Mouse (Mus musculus): Measurements from ENCODE around the gene Golph3l. TPM values are rescaled to one million over a fixed set of nuclear protein-coding genes. Genes with fewer than 3 reads are reported as not detected.
"Not testable (repeated sequence)": the region's sequence is repeated elsewhere in the genome, so short reads cannot be mapped to it uniquely, and the experiment has no call there.

Golph3l gene
- total RNA-seq (2021): 38.2 and 49.1 TPM in 2 replicates
- long read RNA-seq, transcript Golph3l-207 (5 exons, 2,836 nt): major isoform, 15 of 16 reads
- long read RNA-seq, partial matches to known transcripts: 1 of 16 reads
- long read RNA-seq, other reads (novel, unspliced or antisense): 0 of 16 reads

DNA sequence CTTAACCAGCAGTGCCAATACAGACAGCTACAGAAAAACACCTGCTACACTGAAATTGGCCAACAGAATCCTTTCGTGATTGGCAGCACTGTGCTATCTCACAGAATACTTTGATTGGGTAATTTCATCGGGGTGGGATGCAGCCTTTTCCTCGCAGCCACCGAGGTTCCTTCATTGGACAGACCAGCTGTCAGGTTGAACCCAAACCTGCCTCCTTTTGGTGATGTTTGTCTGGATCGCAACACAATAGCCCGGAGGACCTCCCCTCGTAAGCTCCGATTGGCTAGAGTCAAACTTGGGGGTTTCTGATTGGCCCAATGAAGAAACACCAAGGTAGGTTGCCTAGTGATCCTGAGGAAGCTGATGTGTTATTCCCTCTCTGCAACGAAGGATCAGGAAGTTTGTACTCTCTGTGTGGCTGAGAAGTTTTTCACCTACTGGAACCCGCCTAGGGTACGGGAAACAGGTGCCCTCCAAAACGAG lies at the start of gene Golph3l:
Gene Golph3l, plus strand, starts transcription at position 331 of the 483 bp plus-strand sequence.
- DNase-seq: peak; percentile 87

- no peak for DNase-seq
Measured at GRCm38 (mm10) chr3:95538936-95539335, 49.8 kb upstream of the Golph3l start.

GRCm38 (mm10) chr3:95539837-95540236 lies 48.9 kb upstream of the Golph3l start:
- no peak for DNase-seq

DNA sequence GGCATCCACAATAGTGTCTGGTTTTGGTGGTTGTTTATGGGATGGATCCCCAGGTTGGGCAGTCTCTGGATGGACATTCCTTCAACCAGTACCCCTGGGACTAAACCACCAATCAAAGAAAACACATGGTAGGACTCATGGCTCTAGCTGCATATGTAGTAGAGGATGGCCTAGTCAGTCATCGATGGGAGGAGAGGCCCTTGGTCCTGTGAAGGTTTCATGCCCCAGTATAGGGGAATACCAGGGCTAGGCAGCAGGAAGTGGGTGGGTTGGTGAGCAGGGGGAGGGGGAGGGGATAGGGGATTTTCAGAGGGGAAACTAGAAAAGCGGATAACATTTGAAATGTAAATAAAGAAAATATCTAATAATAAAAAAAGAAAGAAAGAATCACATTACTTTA lies 47.5 kb upstream of the Golph3l start:
- DNase-seq: not testable (repeated sequence)

DNA sequence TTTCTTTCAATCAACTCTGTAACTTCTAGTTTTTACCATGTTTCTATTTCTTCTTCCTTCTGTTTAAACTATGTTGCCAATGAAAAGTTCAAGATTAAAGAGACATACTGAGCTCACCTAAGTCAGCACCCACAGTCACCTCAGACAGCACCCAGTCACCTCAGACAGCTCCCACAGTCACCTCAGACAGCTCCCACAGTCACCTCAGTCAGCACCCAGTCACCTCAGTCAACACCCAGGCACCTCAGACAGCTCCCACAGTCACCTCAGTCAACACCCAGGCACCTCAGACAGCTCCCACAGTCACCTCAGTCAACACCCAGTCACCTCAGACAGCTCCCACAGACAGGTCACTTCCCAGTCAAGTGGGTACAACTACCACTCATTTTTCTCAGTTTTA lies 46.6 kb upstream of the Golph3l start:
- DNase-seq: no peak

DNA sequence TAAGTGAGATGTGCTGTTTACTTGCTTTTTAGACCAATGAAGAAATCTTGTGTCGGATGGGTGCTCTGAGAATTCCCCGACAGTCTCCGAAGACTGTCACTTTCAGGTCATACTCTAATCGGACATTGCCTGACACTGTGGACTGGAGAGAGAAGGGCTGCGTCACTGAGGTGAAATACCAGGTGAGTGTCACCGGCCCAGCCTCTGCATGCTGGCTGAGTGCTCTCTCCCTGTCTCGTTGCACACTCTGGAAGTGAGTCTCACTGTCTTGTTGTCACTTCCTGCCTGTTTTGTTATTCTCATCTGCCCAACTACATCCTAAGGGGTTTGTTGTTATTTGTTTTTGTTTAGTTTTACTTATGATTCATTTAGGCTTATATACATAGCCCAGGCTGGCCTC lies 45.8 kb upstream of the Golph3l start:
- DNase-seq: no peak

- DNase-seq: no peak
Measured at GRCm38 (mm10) chr3:95550176-95550575, 38.6 kb upstream of the Golph3l start.

- no peak for DNase-seq
Measured at GRCm38 (mm10) chr3:95553986-95554385, 34.7 kb upstream of the Golph3l start.

DNA sequence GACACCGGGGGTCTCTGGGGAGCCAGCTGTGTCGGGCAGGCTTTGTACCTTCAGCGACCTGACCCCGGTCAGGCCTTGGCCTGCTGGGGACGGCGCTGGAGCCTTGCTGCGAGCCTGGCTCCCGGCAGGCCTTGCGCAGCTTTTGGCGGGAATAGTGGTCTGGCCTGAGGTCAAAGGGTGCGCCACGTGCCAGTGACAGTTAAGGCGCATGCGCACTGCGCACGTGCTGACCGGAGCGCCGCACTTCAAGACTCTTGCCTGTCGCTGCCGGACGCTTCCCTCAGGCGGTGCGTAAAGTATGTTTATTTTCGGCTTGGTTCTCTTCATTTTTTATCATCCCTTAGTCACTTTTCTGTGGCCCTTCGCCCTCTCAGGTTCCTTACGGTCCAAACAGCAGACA lies 29.3 kb upstream of the Golph3l start, which contains the start of gene Hormad1:
Gene Hormad1, plus strand, starts transcription at position 241 of the 400 bp plus-strand sequence.
- no peak for DNase-seq

GRCm38 (mm10) chr3:95560738-95561137 lies 28.0 kb upstream of the Golph3l start:
- no peak for DNase-seq

DNA sequence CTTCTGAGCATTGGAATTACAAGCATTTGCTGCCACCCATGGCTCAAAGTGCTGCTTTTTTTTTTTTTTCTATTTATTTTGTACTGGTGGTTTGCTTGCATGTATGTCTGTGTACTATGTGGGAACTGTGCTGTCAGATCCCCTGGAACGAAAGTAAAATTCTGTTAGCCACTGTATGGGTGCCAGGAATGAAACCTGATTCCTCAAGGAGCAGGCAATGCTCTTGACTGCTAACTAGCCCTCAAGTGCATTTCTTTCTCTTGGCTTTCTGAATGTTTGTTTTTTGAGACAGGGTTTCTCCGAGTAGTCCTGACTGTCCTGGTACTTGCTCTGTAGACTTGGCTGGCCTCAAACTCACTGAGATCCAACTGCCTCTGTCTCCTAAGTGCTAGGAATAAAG lies 26.9 kb upstream of the Golph3l start:
- DNase-seq: no peak

DNA sequence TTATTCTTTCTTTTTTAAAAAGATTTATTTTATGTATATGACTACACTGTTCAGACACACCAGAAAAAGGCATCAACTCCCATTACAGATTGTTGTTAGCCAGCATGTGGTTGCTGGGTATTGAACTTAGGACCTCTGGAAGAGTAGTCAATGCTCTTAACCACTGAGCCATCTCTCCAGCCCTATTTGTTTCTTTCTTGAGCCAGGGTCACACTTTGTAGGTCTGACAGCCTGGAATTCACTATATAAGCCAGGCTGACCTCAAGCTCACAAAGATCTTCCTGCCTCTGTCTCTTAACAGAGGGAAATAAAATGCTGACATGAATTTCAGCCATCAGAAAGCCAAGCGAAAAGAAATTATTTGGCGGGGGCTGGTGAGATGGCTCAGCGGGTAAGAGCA lies 19.1 kb upstream of the Golph3l start:
- no peak for DNase-seq

DNA sequence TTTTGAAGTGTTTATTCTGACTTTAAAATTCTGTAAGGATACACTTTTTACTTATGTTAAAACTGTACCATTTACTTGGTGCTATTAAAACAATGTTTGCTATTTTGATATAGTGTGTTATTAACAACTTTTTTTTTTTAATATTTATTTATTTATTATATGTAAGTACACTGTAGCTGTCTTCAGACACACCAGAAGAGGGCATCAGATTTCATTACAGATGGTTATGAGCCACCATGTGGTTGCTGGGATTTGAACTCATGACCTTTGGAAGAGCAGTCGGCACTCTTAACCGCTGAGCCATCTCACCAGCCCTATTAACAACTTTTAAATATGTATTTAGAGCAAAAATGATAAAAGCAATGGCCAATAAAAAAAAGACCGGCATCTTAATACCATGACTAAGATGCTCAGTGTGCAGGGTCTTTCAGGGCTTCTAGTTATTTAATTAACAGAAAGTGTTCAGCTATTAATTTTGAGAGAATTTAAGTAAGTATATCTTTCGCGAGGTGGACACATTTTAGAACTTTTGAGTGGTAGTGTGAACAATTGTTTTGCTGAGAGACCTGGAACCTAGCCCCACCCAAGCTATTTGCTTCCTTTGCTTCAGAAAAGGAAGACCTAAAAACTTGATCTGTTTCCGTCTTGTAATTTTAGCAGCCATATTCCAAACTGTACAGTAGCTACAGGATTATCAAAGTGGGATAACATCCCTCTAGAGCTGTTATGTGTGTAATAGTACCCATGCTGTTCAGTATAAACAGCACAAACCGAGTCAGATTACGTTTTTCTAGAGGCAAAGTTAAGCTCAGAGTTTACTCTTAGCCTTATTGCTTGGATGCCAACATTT lies 755 bp upstream of the Golph3l start:
- DNase-seq: no peak

GRCm38 (mm10) chr3:95598734-95599133 lies 10.0 kb downstream of the Golph3l start:
- DNase-seq: no peak

DNA sequence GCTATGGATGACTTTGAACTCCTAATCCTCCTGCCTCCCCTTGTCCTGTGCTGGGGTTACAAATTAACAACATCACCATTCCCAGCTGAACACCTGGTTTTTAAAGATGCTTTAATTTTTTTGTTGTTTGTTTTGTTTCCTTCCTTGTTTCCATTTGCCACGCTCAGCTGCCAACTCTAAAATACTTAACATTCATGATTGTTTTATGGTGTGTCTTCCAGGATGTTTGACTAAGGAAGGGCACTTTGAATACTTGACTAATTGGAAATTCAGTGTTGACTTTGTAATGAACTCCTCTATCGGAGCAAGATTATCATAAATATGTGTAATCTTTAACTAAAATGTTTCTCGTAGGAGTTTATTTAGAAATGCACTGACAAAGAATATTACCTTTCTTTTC lies 12.6 kb downstream of the Golph3l start:
- DNase-seq: no peak

GRCm38 (mm10) chr3:95606096-95606495 lies 17.4 kb downstream of the Golph3l start:
- DNase-seq: peak; percentile 43

GRCm38 (mm10) chr3:95609195-95609594 lies 20.5 kb downstream of the Golph3l start:
- DNase-seq: no peak

DNA sequence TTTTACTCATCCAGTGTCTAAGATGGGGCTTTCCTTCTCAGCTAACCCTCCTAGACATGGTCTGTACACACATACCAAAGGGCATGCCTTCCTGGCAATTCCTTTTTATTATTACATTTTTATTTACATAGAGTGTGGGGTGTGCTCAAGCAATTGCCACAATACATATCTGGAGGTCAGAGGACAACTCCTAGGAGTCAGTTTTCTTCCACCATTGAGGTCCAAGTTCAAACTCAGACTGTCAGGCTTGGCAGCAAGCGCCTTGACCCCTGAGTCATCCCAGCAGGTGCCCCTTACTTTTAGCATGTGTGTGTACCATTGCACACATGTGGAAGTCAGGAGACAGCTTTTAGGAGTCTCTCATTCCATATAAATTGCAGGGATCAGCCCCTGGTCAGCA lies 25.3 kb downstream of the Golph3l start:
- DNase-seq: no peak

- no peak for DNase-seq
Measured at GRCm38 (mm10) chr3:95618511-95618910, 29.8 kb downstream of the Golph3l start.

DNA sequence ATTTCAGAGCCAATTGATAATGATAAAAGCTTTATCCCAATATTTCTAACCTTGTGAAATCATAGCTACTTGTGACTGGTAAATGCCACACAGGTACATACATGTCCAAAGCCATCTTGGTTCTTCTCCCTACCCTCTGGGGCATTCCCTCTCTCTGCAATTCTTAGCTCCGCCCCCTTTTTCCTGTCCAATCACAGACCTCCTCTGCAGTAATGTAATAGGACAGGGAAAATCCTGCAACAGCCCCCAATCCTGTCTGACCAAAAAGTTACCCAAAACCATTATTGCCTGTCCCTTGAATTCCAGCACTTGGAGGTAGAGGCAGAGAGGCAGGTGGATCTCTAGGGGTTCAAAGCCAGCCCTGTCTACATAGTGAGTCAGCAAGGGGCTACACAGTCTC lies 32.5 kb downstream of the Golph3l start:
- DNase-seq: no peak

GRCm38 (mm10) chr3:95622421-95622820 lies 33.7 kb downstream of the Golph3l start:
- DNase-seq: not testable (repeated sequence)

GRCm38 (mm10) chr3:95623551-95623950 lies 34.8 kb downstream of the Golph3l start:
- no peak for DNase-seq

GRCm38 (mm10) chr3:95623991-95624515 lies 35.3 kb downstream of the Golph3l start:
- not testable (repeated sequence) for DNase-seq
